Mouse (Mus musculus): ENCODE measurements around the gene Krt28.
A peak's percentile ranks its signal among the peaks of the same experiment; 100 is the strongest.

Krt28 gene

DNA sequence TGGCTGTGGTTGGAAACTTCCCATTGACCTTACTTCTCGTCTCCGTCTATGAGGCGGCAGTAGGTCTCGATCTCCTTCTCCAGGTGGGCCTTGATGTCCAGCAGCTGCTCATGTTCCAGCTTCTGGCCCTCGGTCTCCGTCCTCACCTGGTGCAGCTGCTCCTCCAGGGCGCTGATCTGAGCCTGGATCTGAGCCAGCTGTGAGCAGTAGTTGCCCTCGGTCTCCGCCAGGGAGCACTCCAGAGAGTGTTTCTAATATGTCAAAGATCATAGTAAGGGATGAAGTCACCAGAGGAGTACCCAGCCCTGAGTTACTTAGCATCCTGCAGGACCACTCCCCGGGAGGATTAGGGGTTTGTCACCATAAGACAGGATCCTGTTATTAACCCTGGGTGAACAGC is 7.9 kb downstream of the Krt28 start:
- no peak for DNase-seq (ENCODE audit: extremely low spot score, low spot score)

GRCm38 (mm10) chr11:99364412-99364811 is 10.3 kb downstream of the Krt28 start:
- DNase-seq (ENCODE audit: extremely low spot score, low spot score): peak; percentile 36

- DNase-seq (ENCODE audit: extremely low spot score, low spot score): no peak
Observed at GRCm38 (mm10) chr11:99361423-99361822, 13.3 kb downstream of the Krt28 start.

GRCm38 (mm10) chr11:99351004-99351403 is 23.7 kb downstream of the Krt28 start, which contains the start of gene Krt27:
Krt27 (minus strand) TSS chr11:99351104.
- no peak for DNase-seq (ENCODE audit: extremely low spot score, low spot score)

- peak; percentile 15 for DNase-seq (ENCODE audit: extremely low spot score, low spot score)
Observed at GRCm38 (mm10) chr11:99339299-99339847, 35.3 kb downstream of the Krt28 start.

DNA sequence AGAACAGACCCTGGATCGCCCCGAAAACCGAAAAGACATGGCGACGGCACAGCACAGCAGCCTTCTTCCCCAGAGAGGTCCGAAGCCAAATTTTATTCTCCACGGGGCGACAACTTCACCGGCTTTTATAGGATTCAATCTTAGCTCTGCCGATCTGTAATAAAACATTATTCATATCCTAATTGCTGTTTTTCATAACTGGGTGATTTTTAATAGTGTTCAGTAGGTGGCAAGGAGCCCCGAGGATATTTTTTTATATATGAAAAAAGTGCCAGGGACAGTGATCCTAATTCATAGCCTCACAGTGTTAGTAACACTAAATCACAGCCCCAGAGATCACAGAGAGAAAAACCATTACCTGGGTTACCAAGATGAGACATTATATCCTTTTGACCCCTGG is 36.8 kb downstream of the Krt28 start, which contains the start of gene Krt26:
Krt26 (minus strand) TSS at position 101 of the 400 bp plus-strand sequence.
- no peak for DNase-seq (ENCODE audit: extremely low spot score, low spot score)

DNA sequence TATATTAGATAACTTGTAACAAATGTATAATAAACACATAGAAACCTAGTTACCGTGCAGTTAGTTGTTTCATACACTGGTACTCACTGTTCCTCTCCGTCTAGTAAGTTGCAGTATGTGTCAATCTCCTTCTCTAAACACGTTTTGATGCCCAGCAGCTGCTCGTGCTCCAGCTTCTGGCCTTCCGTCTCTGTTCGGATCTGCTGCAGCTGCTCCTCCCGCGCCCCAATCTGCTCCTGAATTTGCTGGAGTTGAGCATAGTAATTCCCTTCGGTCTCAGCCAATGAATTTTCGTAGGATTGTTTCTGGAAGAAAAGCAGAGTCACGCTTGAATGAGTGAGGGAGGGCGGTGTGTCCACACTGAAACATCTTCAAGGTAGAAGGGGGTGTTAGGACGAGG is 41.3 kb downstream of the Krt28 start:
- no peak for DNase-seq (ENCODE audit: extremely low spot score, low spot score)

DNA sequence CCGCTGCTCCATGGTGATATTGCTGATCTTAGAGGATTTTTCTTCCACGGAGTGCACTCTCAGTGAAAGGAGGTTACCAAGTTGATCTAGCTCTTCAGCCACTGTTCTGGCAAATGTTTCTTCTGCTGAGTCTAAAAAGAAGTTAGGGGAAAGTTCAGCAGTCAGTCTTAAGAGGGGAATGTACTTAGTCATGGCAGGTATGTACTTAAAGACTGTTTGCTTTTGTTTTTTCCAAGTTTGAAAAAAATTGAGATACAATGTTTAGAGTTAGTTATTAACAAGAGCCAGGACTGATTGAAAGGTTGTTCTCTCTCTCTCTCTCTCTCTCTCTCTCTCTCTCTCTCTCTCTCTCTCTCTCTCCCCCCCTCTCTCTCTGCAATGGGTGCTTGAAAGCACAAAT is 45.0 kb downstream of the Krt28 start:
- DNase-seq (ENCODE audit: extremely low spot score, low spot score): no peak

DNA sequence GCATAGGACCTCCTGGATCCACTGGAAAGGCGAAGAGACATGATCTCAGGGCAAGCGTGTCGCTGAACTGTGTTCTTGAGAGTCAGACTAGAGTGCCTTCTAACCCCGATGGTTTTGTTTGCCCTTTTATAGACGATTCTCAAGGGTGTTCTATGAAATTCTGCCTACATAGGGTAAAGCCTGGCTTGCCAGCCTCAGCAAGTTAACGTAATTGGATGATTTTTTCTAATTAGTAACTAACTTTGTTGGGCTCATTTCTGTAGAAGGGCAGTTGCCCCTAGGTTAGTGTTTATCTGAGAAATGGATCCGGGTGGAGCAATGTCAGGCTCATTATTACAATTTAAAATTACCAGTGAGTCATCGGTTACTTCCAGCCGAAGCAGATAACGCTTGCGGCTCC is 51.9 kb downstream of the Krt28 start, which contains the start of gene Krt25:
Krt25 (minus strand) TSS at position 101 of the 400 bp plus-strand sequence.
- no peak for DNase-seq (ENCODE audit: extremely low spot score, low spot score)

- no peak for DNase-seq (ENCODE audit: extremely low spot score, low spot score)
Observed at GRCm38 (mm10) chr11:99321094-99321493, 53.6 kb downstream of the Krt28 start.

DNA sequence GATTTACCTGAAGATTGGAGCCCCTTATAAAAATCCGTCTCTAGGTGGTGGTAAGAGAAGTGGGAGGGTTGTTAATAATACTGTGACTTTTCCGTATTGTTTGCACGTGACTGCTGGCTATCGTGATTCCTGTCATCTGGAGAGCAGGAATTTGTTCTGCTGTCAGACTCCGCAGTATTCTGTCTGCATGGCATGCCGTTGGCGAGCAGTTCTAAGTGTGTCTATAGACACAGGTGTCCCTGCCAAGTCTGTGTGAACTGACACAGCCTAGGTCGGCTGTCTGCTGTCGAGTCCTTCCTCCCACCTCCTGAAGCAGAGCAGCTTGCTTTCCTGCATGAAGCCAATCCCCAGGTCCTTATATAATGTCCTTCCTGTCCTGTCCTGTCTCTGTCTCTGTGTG is 55.6 kb downstream of the Krt28 start:
- DNase-seq (ENCODE audit: extremely low spot score, low spot score): no peak

- DNase-seq (ENCODE audit: extremely low spot score, low spot score): no peak
Observed at GRCm38 (mm10) chr11:99316543-99316942, 58.2 kb downstream of the Krt28 start.
